Mouse (Mus musculus) testis, adult 2 months (tissue): ENCODE data around the gene Tmem184b.

ENCODE experiments used
- CTCF ChIP-seq: fragments of 200-500 bp; IDR thresholded peaks from 2 replicates; pipeline ENCODE4 v1.5.1; 2012; ENCODE audit warnings: low read depth, mild to moderate bottlenecking, inconsistent platforms, low read length, moderate library complexity; ENCODE audit not compliant: control insufficient read depth, insufficient read depth, insufficient replicate concordance
- POLR2A ChIP-seq: fragments of 200-500 bp; IDR thresholded peaks from 2 replicates; pipeline ENCODE4 v1.6.1; 2012; ENCODE audit warnings: low read depth, mild to moderate bottlenecking, inconsistent platforms, low read length, moderate library complexity; ENCODE audit not compliant: control insufficient read depth

GRCm38 (mm10) chr15:79347165-79347844, 56.1 kb downstream of the Tmem184b start:
- no peak for TF ChIP-seq CTCF
- no peak for TF ChIP-seq POLR2A
